Mouse (Mus musculus): Measurements from ENCODE around the gene Hivep3.

GRCm38 (mm10) chr4:119798891-119799290 lies 65.3 kb downstream of the Hivep3 start:
- TF ChIP-seq POLR2A (IDR thresholded peaks at IDR 0.05; ENCODE audit: borderline replicate concordance, extremely low read depth, insufficient read depth, insufficient read length, poor library complexity, severe bottlenecking) (no peak), CTCF (IDR thresholded peaks at IDR 0.05; ENCODE audit: borderline replicate concordance, extremely low read depth, insufficient read depth, insufficient read length) (no peak)
